Mouse (Mus musculus): ENCODE results near the gene Apol11a. TPM values are rescaled to one million over a fixed set of nuclear protein-coding genes. Genes with fewer than 3 reads are reported as not detected.
"Not testable (repeated sequence)": the region's sequence is repeated elsewhere in the genome, so short reads cannot be mapped to it uniquely, and the experiment has no call there.

The Apol11a gene
- polyA plus RNA-seq, 2 experiments = 0.15 to 0.19 TPM

GRCm38 (mm10) chr15:77523186-77523843 is 15.2 kb downstream of the Apol11a start:
- not testable (repeated sequence) for H3K36me3 ChIP-seq (replicated peaks; ENCODE audit: control insufficient read depth, insufficient read depth, low read depth); H3K4me1 ChIP-seq (replicated peaks; ENCODE audit: control insufficient read depth in 2 of 2, insufficient read depth in 2 of 2, low read length in 1 of 2); H3K27me3 ChIP-seq (ENCODE audit: control insufficient read depth, insufficient read depth, low read length); ATAC-seq (ENCODE audit: insufficient read depth); H3K4me2 ChIP-seq (ENCODE audit: low read depth); H3K27ac ChIP-seq; H3K9ac ChIP-seq (replicated peaks); H3K9me3 ChIP-seq (ENCODE audit: control insufficient read depth, low read length); H3K4me3 ChIP-seq (ENCODE audit: insufficient read depth in 1 of 2, low read depth in 2 of 2, low read length in 2 of 2)
- WGBS (ENCODE audit: insufficient replicate concordance) = 12% methylated on average over 6 of the region's 6 CpGs
- peak in 1 of 3 experiments; percentile 3 for DNase-seq (ENCODE audit: low read depth in 3 of 3, low spot score in 3 of 3)
- peak; percentile 61 for TF ChIP-seq CTCF (IDR thresholded peaks at IDR 0.05; ENCODE audit: low read depth)

GRCm38 (mm10) chr15:77533216-77533615 is 25.1 kb downstream of the Apol11a start, which contains the start of gene Apol7c:
Gene Apol7c, minus strand, starts transcription at chr15:77533316.
- H3K4me2 ChIP-seq (ENCODE audit: low read depth) = no peak within 1 kb of the TSS
- DNase-seq (ENCODE audit: low read depth in 3 of 3, low spot score in 3 of 3) = no peak
- ATAC-seq (ENCODE audit: insufficient read depth) = no peak
- TF ChIP-seq CTCF (IDR thresholded peaks at IDR 0.05; ENCODE audit: low read depth) (no peak), EP300 (IDR thresholded peaks at IDR 0.05; ENCODE audit: low read depth) (no peak)
- no peaks in the 10 kb centered on the region for H3K9me3 ChIP-seq (ENCODE audit: control insufficient read depth, low read length)
- H3K27ac ChIP-seq = no peak within 1 kb of the TSS
- no peaks in the 10 kb centered on the region for H3K4me1 ChIP-seq (replicated peaks; ENCODE audit: control insufficient read depth in 2 of 2, insufficient read depth in 2 of 2, low read length in 1 of 2)
- H3K27me3 ChIP-seq (ENCODE audit: control insufficient read depth, insufficient read depth, low read length) = no peaks in the 10 kb centered on the region
- H3K36me3 ChIP-seq (replicated peaks; ENCODE audit: control insufficient read depth, insufficient read depth, low read depth) = no peaks in the 10 kb centered on the region
- no peak within 1 kb of the TSS for H3K4me3 ChIP-seq (ENCODE audit: insufficient read depth in 1 of 2, low read depth in 2 of 2, low read length in 2 of 2)
- no peak within 1 kb of the TSS for H3K9ac ChIP-seq (replicated peaks)

GRCm38 (mm10) chr15:77539221-77539620 is 31.1 kb downstream of the Apol11a start:
- not testable (repeated sequence) for H3K27me3 ChIP-seq (ENCODE audit: control insufficient read depth, insufficient read depth, low read length); H3K4me2 ChIP-seq (ENCODE audit: low read depth); H3K9me3 ChIP-seq (ENCODE audit: control insufficient read depth, low read length); H3K4me1 ChIP-seq (replicated peaks; ENCODE audit: control insufficient read depth in 2 of 2, insufficient read depth in 2 of 2, low read length in 1 of 2); ATAC-seq (ENCODE audit: insufficient read depth); H3K36me3 ChIP-seq (replicated peaks; ENCODE audit: control insufficient read depth, insufficient read depth, low read depth); H3K9ac ChIP-seq (replicated peaks); DNase-seq (ENCODE audit: low read depth in 3 of 3, low spot score in 3 of 3); H3K4me3 ChIP-seq (ENCODE audit: insufficient read depth in 1 of 2, low read depth in 2 of 2, low read length in 2 of 2); H3K27ac ChIP-seq
- WGBS (ENCODE audit: insufficient replicate concordance) = 10% methylated on average over 1 of the region's 1 CpGs

GRCm38 (mm10) chr15:77561792-77562191 is 53.7 kb downstream of the Apol11a start, which contains the start of gene 1700025B11Rik:
Gene 1700025B11Rik, minus strand, starts transcription at chr15:77561892.
- Histone ChIP-seq H3K9ac (replicated peaks) (no peak within 1 kb of the TSS), H3K9me3 (ENCODE audit: control insufficient read depth, low read length) (no peaks in the 10 kb centered on the region), H3K27me3 (ENCODE audit: control insufficient read depth, insufficient read depth, low read length) (no peaks in the 10 kb centered on the region), H3K4me3 (ENCODE audit: insufficient read depth in 1 of 2, low read depth in 2 of 2, low read length in 2 of 2) (no peak within 1 kb of the TSS), H3K27ac (no peak within 1 kb of the TSS), H3K36me3 (replicated peaks; ENCODE audit: control insufficient read depth, insufficient read depth, low read depth) (no peaks in the 10 kb centered on the region), H3K4me1 (replicated peaks; ENCODE audit: control insufficient read depth in 2 of 2, insufficient read depth in 2 of 2, low read length in 1 of 2) (no peaks in the 10 kb centered on the region), H3K4me2 (ENCODE audit: low read depth) (no peak within 1 kb of the TSS)
- ATAC-seq (ENCODE audit: insufficient read depth) = no peak
- no peak for TF ChIP-seq EP300 (IDR thresholded peaks at IDR 0.05; ENCODE audit: low read depth)
- no peak for TF ChIP-seq CTCF (IDR thresholded peaks at IDR 0.05; ENCODE audit: low read depth)
- DNase-seq (ENCODE audit: low read depth in 3 of 3, low spot score in 3 of 3) = no peak

GRCm38 (mm10) chr15:77563219-77563618 is 55.1 kb downstream of the Apol11a start:
- TF ChIP-seq EP300 (IDR thresholded peaks at IDR 0.05; ENCODE audit: low read depth) (no peak), CTCF (IDR thresholded peaks at IDR 0.05; ENCODE audit: low read depth) (no peak)
- Histone ChIP-seq H3K27me3 (ENCODE audit: control insufficient read depth, insufficient read depth, low read length) (no peaks in the 10 kb centered on the region), H3K27ac (no peak overlapping the region), H3K4me1 (replicated peaks; ENCODE audit: control insufficient read depth in 2 of 2, insufficient read depth in 2 of 2, low read length in 1 of 2) (no peaks in the 10 kb centered on the region), H3K9me3 (ENCODE audit: control insufficient read depth, low read length) (no peaks in the 10 kb centered on the region), H3K36me3 (replicated peaks; ENCODE audit: control insufficient read depth, insufficient read depth, low read depth) (no peaks in the 10 kb centered on the region), H3K9ac (replicated peaks) (no peak overlapping the region), H3K4me2 (ENCODE audit: low read depth) (no peak overlapping the region), H3K4me3 (ENCODE audit: insufficient read depth in 1 of 2, low read depth in 2 of 2, low read length in 2 of 2) (no peak overlapping the region)
- no peak for DNase-seq (ENCODE audit: low read depth in 3 of 3, low spot score in 3 of 3)
- no peak for ATAC-seq (ENCODE audit: insufficient read depth)

Other genes starting within 250 kb of the Apol11a start
- gene Rbfox2, start 201.3 kb upstream of the Apol11a start, polyA plus RNA-seq (2012; rRNA removed) = 9.1 and 9.9 TPM in 2 replicates
- gene Rbfox2, start 201.3 kb upstream of the Apol11a start, polyA plus RNA-seq (2014; fragmentation: Nextera tagmentation; extraction: Ambion mirVana) = 7.2 and 8.5 TPM in 2 replicates
- 0.25 and 0.26 TPM in 2 replicates for gene Apol7a, start 109.2 kb upstream of the Apol11a start, polyA plus RNA-seq (2012; rRNA removed)
- 0.56 and 0.69 TPM in 2 replicates for gene Apol7a, start 109.2 kb upstream of the Apol11a start, polyA plus RNA-seq (2014; fragmentation: Nextera tagmentation; extraction: Ambion mirVana)
- gene Apol9a, start 97.1 kb upstream of the Apol11a start, polyA plus RNA-seq (2012; rRNA removed) = not detected in 2 replicates
- gene Apol9a, start 97.1 kb upstream of the Apol11a start, polyA plus RNA-seq (2014; fragmentation: Nextera tagmentation; extraction: Ambion mirVana) = not detected in 2 replicates
- not detected in 2 replicates for gene Apol7b, start 60.8 kb upstream of the Apol11a start, polyA plus RNA-seq (2012; rRNA removed)
- not detected in 2 replicates for gene Apol7b, start 60.8 kb upstream of the Apol11a start, polyA plus RNA-seq (2014; fragmentation: Nextera tagmentation; extraction: Ambion mirVana)
- 0.01 and 0.03 TPM in 2 replicates for gene Apol10a, start 31.2 kb upstream of the Apol11a start, polyA plus RNA-seq (2012; rRNA removed)
- not detected in 2 replicates for gene Apol10a, start 31.2 kb upstream of the Apol11a start, polyA plus RNA-seq (2014; fragmentation: Nextera tagmentation; extraction: Ambion mirVana)
- 0.01 TPM in 1 of 2 replicates, not detected in the other for gene Apol7c, start 25.0 kb downstream of the Apol11a start, polyA plus RNA-seq (2012; rRNA removed)
- gene Apol7c, start 25.0 kb downstream of the Apol11a start, polyA plus RNA-seq (2014; fragmentation: Nextera tagmentation; extraction: Ambion mirVana) = not detected in 2 replicates
- gene 1700025B11Rik, start 53.6 kb downstream of the Apol11a start, polyA plus RNA-seq (2012; rRNA removed) = not detected in 2 replicates
- gene 1700025B11Rik, start 53.6 kb downstream of the Apol11a start, polyA plus RNA-seq (2014; fragmentation: Nextera tagmentation; extraction: Ambion mirVana) = not detected in 2 replicates
- gene Apol10b, start 87.9 kb downstream of the Apol11a start, polyA plus RNA-seq (2012; rRNA removed) = not detected in 2 replicates
- gene Apol10b, start 87.9 kb downstream of the Apol11a start, polyA plus RNA-seq (2014; fragmentation: Nextera tagmentation; extraction: Ambion mirVana) = not detected in 2 replicates
- not detected in 2 replicates for gene Gm36245, start 91.0 kb downstream of the Apol11a start, polyA plus RNA-seq (2012; rRNA removed)
- not detected in 2 replicates for gene Gm36245, start 91.0 kb downstream of the Apol11a start, polyA plus RNA-seq (2014; fragmentation: Nextera tagmentation; extraction: Ambion mirVana)
- gene Apol11b, start 135.0 kb downstream of the Apol11a start, polyA plus RNA-seq (2012; rRNA removed) = 2.2 and 3.6 TPM in 2 replicates
- 6.3 and 6.9 TPM in 2 replicates for gene Apol11b, start 135.0 kb downstream of the Apol11a start, polyA plus RNA-seq (2014; fragmentation: Nextera tagmentation; extraction: Ambion mirVana)
- 0.02 TPM in 1 of 2 replicates, not detected in the other for gene Apol7e, start 190.6 kb downstream of the Apol11a start, polyA plus RNA-seq (2012; rRNA removed)
- not detected in 2 replicates for gene Apol7e, start 190.6 kb downstream of the Apol11a start, polyA plus RNA-seq (2014; fragmentation: Nextera tagmentation; extraction: Ambion mirVana)
- gene Apol9b, start 220.8 kb downstream of the Apol11a start, polyA plus RNA-seq (2012; rRNA removed) = 0.04 and 0.05 TPM in 2 replicates
- 0.06 TPM in 1 of 2 replicates, not detected in the other for gene Apol9b, start 220.8 kb downstream of the Apol11a start, polyA plus RNA-seq (2014; fragmentation: Nextera tagmentation; extraction: Ambion mirVana)
- gene Apol8, start 248.7 kb downstream of the Apol11a start, polyA plus RNA-seq (2012; rRNA removed) = 32.6 and 43.9 TPM in 2 replicates
- gene Apol8, start 248.7 kb downstream of the Apol11a start, polyA plus RNA-seq (2014; fragmentation: Nextera tagmentation; extraction: Ambion mirVana) = 12.7 and 13.5 TPM in 2 replicates